Mouse (Mus musculus) cerebellum, adult (tissue): Measurements from ENCODE around the gene Pick1.

ENCODE experiments used
- ATAC-seq: cut with Nextera tagmentation; 2 replicates; pipeline ENCODE4 v1.9.2; 2017; ENCODE audit warnings: mild to moderate bottlenecking, moderate library complexity, mixed read lengths; ENCODE audit not compliant: insufficient number of reproducible peaks, low FRiP score, low TSS enrichment

The Pick1 gene

GRCm38 (mm10) chr15:79265384-79265783 lies 36.4 kb downstream of the Pick1 start:
- no peak for ATAC-seq

- no peak for ATAC-seq
These were observed 39.5 kb downstream of the Pick1 start for GRCm38 (mm10) chr15:79268521-79268920.

GRCm38 (mm10) chr15:79270317-79271123 lies 41.5 kb downstream of the Pick1 start:
- no peak for ATAC-seq

GRCm38 (mm10) chr15:79271124-79271746 lies 42.3 kb downstream of the Pick1 start:
- ATAC-seq, result no peak

- ATAC-seq, result no peak
These were observed 44.0 kb downstream of the Pick1 start for GRCm38 (mm10) chr15:79273020-79273419.

GRCm38 (mm10) chr15:79277728-79278127 lies 48.8 kb downstream of the Pick1 start:
- no peak for ATAC-seq

GRCm38 (mm10) chr15:79280209-79280608 lies 51.2 kb downstream of the Pick1 start:
- no peak for ATAC-seq

- no peak for ATAC-seq
These were observed 51.9 kb downstream of the Pick1 start for GRCm38 (mm10) chr15:79280850-79281249.

GRCm38 (mm10) chr15:79281389-79281788 lies 52.4 kb downstream of the Pick1 start:
- no peak for ATAC-seq

GRCm38 (mm10) chr15:79282434-79282833 lies 53.5 kb downstream of the Pick1 start:
- no peak for ATAC-seq

GRCm38 (mm10) chr15:79283371-79283770 lies 54.4 kb downstream of the Pick1 start:
- no peak for ATAC-seq

- ATAC-seq, result no peak
These were observed 56.4 kb downstream of the Pick1 start, which contains the start of gene Baiap2l2 for GRCm38 (mm10) chr15:79285399-79285798. Baiap2l2 (minus strand) TSS chr15:79285537.

- ATAC-seq, result no peak
These were observed 57.2 kb downstream of the Pick1 start for GRCm38 (mm10) chr15:79286141-79286540.

GRCm38 (mm10) chr15:79287091-79287490 lies 58.1 kb downstream of the Pick1 start:
- ATAC-seq, result no peak

GRCm38 (mm10) chr15:79288387-79288786 lies 59.4 kb downstream of the Pick1 start:
- no peak for ATAC-seq

- ATAC-seq, result no peak
These were observed 60.5 kb downstream of the Pick1 start for GRCm38 (mm10) chr15:79289441-79289840.

GRCm38 (mm10) chr15:79290340-79290739 lies 61.4 kb downstream of the Pick1 start:
- ATAC-seq, result no peak

- no peak for ATAC-seq
These were observed 63.8 kb downstream of the Pick1 start for GRCm38 (mm10) chr15:79292779-79293178.

GRCm38 (mm10) chr15:79298553-79298952 lies 69.6 kb downstream of the Pick1 start:
- ATAC-seq, result no peak
